Mouse (Mus musculus): ENCODE data around the gene Stmn1. TPM values are rescaled to one million over a fixed set of nuclear protein-coding genes. Genes with fewer than 3 reads are reported as not detected.

Stmn1 gene
- polyA plus RNA-seq, 1 experiment from 2014 or later, result 2,263 TPM

GRCm38 (mm10) chr4:134516981-134517380 lies 48.9 kb downstream of the Stmn1 start:
- Histone ChIP-seq H3K27me3 (ENCODE audit: control insufficient read depth, insufficient read depth, low read length) (no peaks in the 10 kb centered on the region), H3K9me3 (ENCODE audit: control insufficient read depth, low read length) (no peaks in the 10 kb centered on the region), H3K4me2 (ENCODE audit: low read depth, severe bottlenecking) (no peak overlapping the region), H3K9ac (ENCODE audit: low read length) (no peak overlapping the region), H3K4me3 (ENCODE audit: low read depth, low read length) (no peak overlapping the region), H3K4me1 (ENCODE audit: control insufficient read depth, insufficient read depth, low read length) (no peaks in the 10 kb centered on the region), H3K36me3 (ENCODE audit: control insufficient read depth, insufficient read depth, low read length) (no peaks in the 10 kb centered on the region; the same call in 1 of the 2 replicates), H3K27ac (replicated peaks; ENCODE audit: low read depth, low read length) (no peak overlapping the region)
- no peak for DNase-seq (ENCODE audit: low spot score)
- WGBS, result 89% methylated on average over 8 of the region's 8 CpGs
- no peak for ATAC-seq (ENCODE audit: insufficient number of reproducible peaks, low FRiP score, low TSS enrichment, low read depth)

- no peak for ATAC-seq (ENCODE audit: insufficient number of reproducible peaks, low FRiP score, low TSS enrichment, low read depth)
- Histone ChIP-seq H3K4me3 (ENCODE audit: low read depth, low read length) (no peak overlapping the region), H3K9ac (ENCODE audit: low read length) (no peak overlapping the region), H3K4me1 (ENCODE audit: control insufficient read depth, insufficient read depth, low read length) (no peaks in the 10 kb centered on the region), H3K9me3 (ENCODE audit: control insufficient read depth, low read length) (no peaks in the 10 kb centered on the region), H3K27me3 (ENCODE audit: control insufficient read depth, insufficient read depth, low read length) (no peaks in the 10 kb centered on the region), H3K36me3 (ENCODE audit: control insufficient read depth, insufficient read depth, low read length) (no peaks in the 10 kb centered on the region; the same call in 1 of the 2 replicates), H3K4me2 (ENCODE audit: low read depth, severe bottlenecking) (no peak overlapping the region), H3K27ac (replicated peaks; ENCODE audit: low read depth, low read length) (no peak overlapping the region)
- WGBS, result 91% methylated on average over 10 of the region's 10 CpGs
- no peak for DNase-seq (ENCODE audit: low spot score)
Observed at GRCm38 (mm10) chr4:134517719-134518118, 49.6 kb downstream of the Stmn1 start.

- peaks cover 1% of the 10 kb centered on the region; the same call in 1 of the 2 replicates for H3K36me3 ChIP-seq (ENCODE audit: control insufficient read depth, insufficient read depth, low read length)
Observed at GRCm38 (mm10) chr4:134518541-134518940, 50.4 kb downstream of the Stmn1 start.

GRCm38 (mm10) chr4:134519281-134519680 lies 51.2 kb downstream of the Stmn1 start:
- Histone ChIP-seq H3K36me3 (ENCODE audit: control insufficient read depth, insufficient read depth, low read length) (peaks cover 7% of the 10 kb centered on the region; the same call in 1 of the 2 replicates), H3K27me3 (ENCODE audit: control insufficient read depth, insufficient read depth, low read length) (no peaks in the 10 kb centered on the region), H3K4me3 (ENCODE audit: low read depth, low read length) (no peak overlapping the region), H3K27ac (replicated peaks; ENCODE audit: low read depth, low read length) (no peak overlapping the region), H3K9me3 (ENCODE audit: control insufficient read depth, low read length) (no peaks in the 10 kb centered on the region), H3K4me1 (ENCODE audit: control insufficient read depth, insufficient read depth, low read length) (no peaks in the 10 kb centered on the region), H3K9ac (ENCODE audit: low read length) (no peak overlapping the region), H3K4me2 (ENCODE audit: low read depth, severe bottlenecking) (no peak overlapping the region)
- ATAC-seq (ENCODE audit: insufficient number of reproducible peaks, low FRiP score, low TSS enrichment, low read depth), result no peak
- no peak for DNase-seq (ENCODE audit: low spot score)

More at GRCm38 (mm10) chr4:134518541-134518940, 50.4 kb downstream of the Stmn1 start:
- no peaks in the 10 kb centered on the region for H3K9me3 ChIP-seq (ENCODE audit: control insufficient read depth, low read length)
- no peaks in the 10 kb centered on the region for H3K27me3 ChIP-seq (ENCODE audit: control insufficient read depth, insufficient read depth, low read length)
- H3K4me3 ChIP-seq (ENCODE audit: low read depth, low read length), result no peak overlapping the region
- DNase-seq (ENCODE audit: low spot score), result no peak
- H3K9ac ChIP-seq (ENCODE audit: low read length), result no peak overlapping the region
- no peaks in the 10 kb centered on the region for H3K4me1 ChIP-seq (ENCODE audit: control insufficient read depth, insufficient read depth, low read length)
- no peak for ATAC-seq (ENCODE audit: insufficient number of reproducible peaks, low FRiP score, low TSS enrichment, low read depth)
- 96% methylated on average over 4 of the region's 4 CpGs for WGBS
- no peak overlapping the region for H3K4me2 ChIP-seq (ENCODE audit: low read depth, severe bottlenecking)
- no peak overlapping the region for H3K27ac ChIP-seq (replicated peaks; ENCODE audit: low read depth, low read length)

Small RNAs within 50 kb of the gene (microRNA-seq; reads per million reads assigned to microRNA genes)
- gene Gm23634, result 2.4 reads per million

Other genes starting within 250 kb of the Stmn1 start
- gene Catsper4, start 240.9 kb upstream of the Stmn1 start, polyA plus RNA-seq (2014; fragmentation: Nextera tagmentation; extraction: Ambion mirVana), result not detected in 2 replicates
- gene Cnksr1, start 229.9 kb upstream of the Stmn1 start, polyA plus RNA-seq (2014; fragmentation: Nextera tagmentation; extraction: Ambion mirVana), result 0.81 and 1.5 TPM in 2 replicates
- gene E130218I03Rik, start 224.7 kb upstream of the Stmn1 start, polyA plus RNA-seq (2014; fragmentation: Nextera tagmentation; extraction: Ambion mirVana), result 0.35 and 0.43 TPM in 2 replicates
- 16.2 and 17.1 TPM in 2 replicates for gene Zfp593, start 222.7 kb upstream of the Stmn1 start, polyA plus RNA-seq (2014; fragmentation: Nextera tagmentation; extraction: Ambion mirVana)
- not detected in 2 replicates for gene Gm30191, start 221.4 kb upstream of the Stmn1 start, polyA plus RNA-seq (2014; fragmentation: Nextera tagmentation; extraction: Ambion mirVana)
- gene Grrp1, start 214.2 kb upstream of the Stmn1 start, polyA plus RNA-seq (2014; fragmentation: Nextera tagmentation; extraction: Ambion mirVana), result 5.5 and 7.1 TPM in 2 replicates
- gene Pdik1l, start 180.4 kb upstream of the Stmn1 start, polyA plus RNA-seq (2014; fragmentation: Nextera tagmentation; extraction: Ambion mirVana), result 20.6 and 21.0 TPM in 2 replicates
- gene Trim63, start 153.2 kb upstream of the Stmn1 start, polyA plus RNA-seq (2014; fragmentation: Nextera tagmentation; extraction: Ambion mirVana), result 0.51 and 0.55 TPM in 2 replicates
- not detected in 2 replicates for gene Slc30a2, start 125.1 kb upstream of the Stmn1 start, polyA plus RNA-seq (2014; fragmentation: Nextera tagmentation; extraction: Ambion mirVana)
- gene Extl1, start 84.5 kb upstream of the Stmn1 start, polyA plus RNA-seq (2014; fragmentation: Nextera tagmentation; extraction: Ambion mirVana), result 1.0 and 1.4 TPM in 2 replicates
- 9.5 and 10.8 TPM in 2 replicates for gene Pafah2, start 72.0 kb upstream of the Stmn1 start, polyA plus RNA-seq (2014; fragmentation: Nextera tagmentation; extraction: Ambion mirVana)
- 0.65 and 0.88 TPM in 2 replicates for gene Paqr7, start 28.4 kb downstream of the Stmn1 start, polyA plus RNA-seq (2014; fragmentation: Nextera tagmentation; extraction: Ambion mirVana)
- 8.9 and 10.0 TPM in 2 replicates for gene Aunip, start 42.7 kb downstream of the Stmn1 start, polyA plus RNA-seq (2014; fragmentation: Nextera tagmentation; extraction: Ambion mirVana)
- gene Mtfr1l, start 67.1 kb downstream of the Stmn1 start, polyA plus RNA-seq (2014; fragmentation: Nextera tagmentation; extraction: Ambion mirVana), result 120 and 121 TPM in 2 replicates
- 31.7 and 44.4 TPM in 2 replicates for gene Selenon, start 83.8 kb downstream of the Stmn1 start, polyA plus RNA-seq (2014; fragmentation: Nextera tagmentation; extraction: Ambion mirVana)
- gene Man1c1, start 236.0 kb downstream of the Stmn1 start, polyA plus RNA-seq (2014; fragmentation: Nextera tagmentation; extraction: Ambion mirVana), result 2.2 and 2.6 TPM in 2 replicates

Measured in limb, embryonic 11.5 days (tissue).